Mouse (Mus musculus) ES-Bruce4 (cell line): ENCODE results near the gene Agbl5.

ENCODE experiments used
- EP300 ChIP-seq: IDR thresholded peaks from 2 replicates; pipeline ENCODE4 v1.6.1; 2011; ENCODE audit warnings: low read depth, low read length; ENCODE audit not compliant: insufficient read depth
- POLR2A ChIP-seq: IDR thresholded peaks from one replicate; pipeline ENCODE4 v1.8.1; 2011; ENCODE audit warnings: low read length; ENCODE audit not compliant: insufficient read depth

- TF ChIP-seq POLR2A (no peak), EP300 (no peak)
Observed at GRCm38 (mm10) chr5:30916841-30917240, 28.3 kb downstream of the Agbl5 start.
